Mouse (Mus musculus) layer of hippocampus, adult 9-10 months (tissue): ENCODE results near the gene Rtp1.
A peak's percentile ranks its signal among the peaks of the same experiment; 100 is the strongest.

ENCODE experiments used
- DNase-seq: peaks from one replicate; pipeline ENCODE4 v3.0.0; 2022; ENCODE audit warnings: low spot score

Rtp1 gene

GRCm38 (mm10) chr16:23428647-23429319, at the start of gene Rtp1:
Rtp1 (plus strand) TSS chr16:23429133.
- no peak for DNase-seq

DNA sequence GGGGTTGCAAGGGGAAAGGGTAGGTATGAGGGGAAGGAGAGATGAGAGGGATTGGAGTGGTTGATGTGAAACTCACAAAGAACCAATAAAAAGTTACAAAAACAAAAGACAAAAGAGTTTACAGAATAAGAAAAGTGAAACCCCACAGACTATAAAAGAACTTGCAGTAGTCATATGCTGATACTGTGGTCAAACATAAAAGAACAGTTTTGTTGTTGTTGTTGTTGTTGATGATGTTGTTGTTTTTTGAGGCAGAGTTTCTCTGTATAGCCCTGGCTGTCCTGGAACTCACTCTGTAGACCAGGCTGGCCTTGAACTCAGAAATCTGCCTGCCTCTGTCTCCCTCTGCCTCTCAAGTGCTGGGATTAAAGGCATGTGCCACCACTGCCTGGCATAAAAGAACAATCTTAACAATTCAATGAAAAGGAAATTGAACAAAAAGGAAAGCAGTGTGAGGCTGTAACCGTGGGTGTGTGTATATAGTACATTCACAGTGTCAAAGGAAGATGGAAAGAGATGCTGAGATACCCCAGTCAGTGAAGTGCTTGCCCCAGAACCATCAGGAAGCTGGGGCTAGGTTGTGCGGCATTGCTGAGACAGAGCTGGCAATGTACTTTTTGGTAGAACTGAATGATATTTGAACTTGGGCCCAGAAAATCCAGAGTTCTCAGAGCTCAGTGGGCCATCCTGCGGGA, 49.2 kb upstream of the Rtp1 start:
- no peak for DNase-seq

- DNase-seq, result no peak
Observed at GRCm38 (mm10) chr16:23384304-23384703, 44.6 kb upstream of the Rtp1 start.

DNA sequence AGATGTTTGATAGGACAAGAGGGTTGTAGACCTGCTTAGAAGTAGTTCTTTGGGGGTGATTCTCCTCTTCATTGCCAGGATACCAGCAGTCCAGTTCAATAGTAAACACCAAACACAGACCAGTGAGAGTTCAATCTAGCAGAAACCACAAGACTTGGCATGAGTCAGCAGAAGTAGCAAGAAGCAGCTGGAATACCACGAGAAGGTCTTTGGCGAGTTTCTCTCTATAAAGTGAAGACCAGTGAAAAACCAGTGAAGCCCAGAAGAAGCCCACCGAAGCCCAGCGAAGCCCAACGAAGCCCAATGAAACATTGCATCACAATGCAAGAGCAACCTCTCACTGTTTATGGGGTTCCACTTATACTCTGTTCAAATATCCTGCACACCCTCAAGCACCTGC, 31.0 kb upstream of the Rtp1 start:
- no peak for DNase-seq

- no peak for DNase-seq
Observed at GRCm38 (mm10) chr16:23401463-23401862, 27.5 kb upstream of the Rtp1 start.

DNA sequence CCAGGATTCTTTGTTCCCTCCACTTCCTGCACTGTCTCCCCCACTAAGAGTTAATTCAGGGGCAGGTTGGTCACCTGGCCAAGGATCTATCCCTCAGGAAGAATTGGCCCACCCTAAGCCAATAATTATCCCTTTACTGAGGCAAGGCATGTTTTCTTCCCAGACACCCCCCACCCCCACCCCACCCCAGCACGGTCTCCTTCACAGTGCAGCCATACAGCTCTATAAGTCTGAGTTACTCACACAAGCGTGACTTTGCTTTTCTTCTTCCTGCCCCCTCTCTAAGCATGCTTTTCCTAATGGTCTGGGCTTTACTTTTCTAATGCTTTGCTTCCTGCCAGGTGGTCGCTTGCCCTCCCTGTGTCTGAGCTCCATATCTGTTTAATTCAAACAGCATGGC, 27.0 kb upstream of the Rtp1 start:
- DNase-seq, result no peak

- peak; percentile 83 for DNase-seq
Observed at GRCm38 (mm10) chr16:23403008-23403755, 25.8 kb upstream of the Rtp1 start.

DNA sequence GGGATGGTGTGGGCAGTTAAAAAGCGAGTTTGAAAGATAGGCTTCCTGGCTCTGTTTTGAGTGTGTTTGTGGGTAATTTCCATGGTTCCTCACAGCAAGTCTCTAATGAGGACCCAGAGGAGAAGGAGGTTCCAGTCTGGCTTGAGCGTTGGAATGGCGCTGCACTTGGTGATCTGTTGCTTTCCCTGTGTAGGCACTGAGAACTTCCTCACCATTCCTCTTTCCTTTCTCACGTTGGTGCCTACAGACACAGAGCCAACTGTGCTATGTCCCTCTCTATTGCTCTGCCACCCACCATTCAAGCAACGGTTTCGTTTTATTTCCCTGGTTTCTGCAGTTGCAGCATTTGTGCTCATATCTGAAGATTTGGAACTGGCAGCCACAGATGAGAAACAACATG, 16.0 kb upstream of the Rtp1 start:
- no peak for DNase-seq

- DNase-seq, result no peak
Observed at GRCm38 (mm10) chr16:23416261-23416656, 12.7 kb upstream of the Rtp1 start.

DNA sequence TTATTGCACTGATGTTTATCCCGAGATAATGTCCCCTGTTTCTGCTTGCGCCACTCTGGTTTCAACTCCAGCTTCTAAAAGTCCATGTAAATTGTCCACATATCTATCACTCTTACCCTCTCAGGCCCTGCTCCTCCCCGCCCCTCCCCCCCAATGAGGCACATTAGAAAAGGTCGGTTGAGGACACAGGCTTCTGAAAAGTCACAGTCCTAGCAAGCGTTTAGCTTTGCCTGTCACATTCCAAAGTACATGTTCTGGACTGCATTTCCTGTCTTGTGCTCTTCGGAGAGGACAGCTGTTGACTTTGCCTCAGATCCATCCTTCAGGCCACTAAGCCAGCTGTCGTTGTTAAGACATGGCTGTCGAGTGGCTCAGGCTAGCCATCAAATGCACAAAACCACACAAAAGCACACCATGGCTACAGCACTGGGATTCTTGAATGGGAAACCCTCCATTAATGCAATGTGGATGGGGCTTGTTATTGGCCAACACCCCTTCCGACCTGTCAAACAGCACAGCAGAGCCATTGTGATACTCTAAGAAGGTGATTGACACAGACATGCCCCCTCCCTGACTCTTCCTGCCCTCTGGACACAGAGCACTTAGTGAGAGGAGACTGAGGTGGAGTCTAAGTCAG, 12.2 kb upstream of the Rtp1 start:
- DNase-seq, result no peak

GRCm38 (mm10) chr16:23417456-23418240, 11.3 kb upstream of the Rtp1 start:
- DNase-seq, result no peak

GRCm38 (mm10) chr16:23419565-23420085, 9.3 kb upstream of the Rtp1 start:
- no peak for DNase-seq

- no peak for DNase-seq
Observed at GRCm38 (mm10) chr16:23423825-23424224, 5.1 kb upstream of the Rtp1 start.

GRCm38 (mm10) chr16:23427701-23428100, 1.2 kb upstream of the Rtp1 start:
- DNase-seq, result no peak

DNA sequence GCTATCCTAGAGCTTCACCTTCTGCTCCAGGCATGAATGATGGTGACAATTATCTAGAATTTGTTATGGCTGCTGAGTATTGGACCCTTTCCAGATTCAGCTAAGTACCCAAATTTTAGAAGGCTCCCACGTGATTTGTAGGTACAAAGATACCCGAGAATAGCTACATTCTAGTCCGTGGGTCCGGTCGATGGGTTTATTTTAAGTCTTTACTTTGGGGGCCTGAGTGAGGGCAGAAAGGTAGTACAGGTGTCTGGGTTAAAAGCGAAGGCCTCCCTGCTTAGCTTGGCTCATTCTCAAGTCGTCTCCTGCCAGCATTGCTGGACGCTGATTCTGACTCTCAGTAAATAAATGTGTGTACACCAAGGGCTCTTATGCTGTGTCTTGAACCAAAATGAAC, 1.1 kb downstream of the Rtp1 start:
- DNase-seq, result no peak

GRCm38 (mm10) chr16:23437404-23438166, 8.7 kb downstream of the Rtp1 start:
- no peak for DNase-seq

- DNase-seq, result no peak
Observed at GRCm38 (mm10) chr16:23444231-23444630, 15.3 kb downstream of the Rtp1 start.

- DNase-seq, result no peak
Observed at GRCm38 (mm10) chr16:23449946-23450345, 21.0 kb downstream of the Rtp1 start.

DNA sequence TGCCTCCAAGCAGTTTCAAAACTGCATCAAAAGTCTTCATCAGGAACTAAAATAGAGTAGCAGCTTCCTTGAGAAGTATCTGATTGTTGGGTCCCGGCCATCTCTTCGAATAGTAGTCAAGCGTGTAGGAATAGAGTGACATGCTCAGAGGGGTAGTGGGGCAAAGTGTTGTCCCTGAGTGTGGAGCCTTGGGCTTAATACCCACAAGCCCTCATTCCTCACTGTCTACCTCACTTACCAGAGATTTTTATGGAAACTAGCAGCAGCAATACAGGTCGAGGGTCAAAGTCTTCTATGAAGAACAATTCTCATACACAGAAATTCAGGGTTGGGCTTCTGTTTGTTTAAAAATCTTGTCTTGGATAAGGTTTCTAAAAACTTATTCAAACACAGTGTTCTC, 21.9 kb downstream of the Rtp1 start:
- DNase-seq, result no peak

- peak; percentile 45 for DNase-seq
Observed at GRCm38 (mm10) chr16:23452476-23452875, 23.5 kb downstream of the Rtp1 start.

DNA sequence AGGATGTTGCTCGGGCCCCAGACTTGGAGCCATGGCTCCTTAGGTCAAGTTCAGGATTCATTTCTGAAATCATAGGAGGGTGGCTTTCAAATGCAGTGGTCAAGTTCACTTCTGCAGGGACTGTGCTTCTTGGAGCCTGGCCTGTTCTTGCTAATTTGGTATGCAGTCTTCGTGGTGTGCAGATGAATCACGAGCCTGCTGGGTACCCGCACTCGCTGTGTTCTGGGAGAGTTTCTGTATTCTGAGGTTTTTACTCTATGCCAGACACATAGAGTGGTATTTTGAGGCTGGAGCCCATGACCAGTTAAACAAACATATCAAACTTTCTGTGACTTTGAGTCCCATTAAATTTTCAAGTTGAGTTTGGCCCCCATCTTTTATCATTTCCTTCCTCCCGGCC, 25.4 kb downstream of the Rtp1 start:
- DNase-seq, result no peak
